Mouse (Mus musculus) MEL (cell line): Measurements from ENCODE around the gene Ttc9. TPM values are rescaled to one million over a fixed set of nuclear protein-coding genes. Genes with fewer than 3 reads are reported as not detected.

Experiments
- DNase-seq: peaks from one replicate; pipeline ENCODE4 v3.0.0; 2011; ENCODE audit warnings: low read depth, low spot score
- H3K27ac ChIP-seq: 2 replicates; pipeline ENCODE4 v1.5.1; 2012; ENCODE audit warnings: low read depth, mild to moderate bottlenecking, control low read depth, low read length, moderate library complexity; ENCODE audit not compliant: control insufficient read depth
- H3K27me3 ChIP-seq, 2 experiments: fragments of 150-350 bp in 1 of 2; sonication (generic) in 1 of 2; 2 replicates each; pipeline ENCODE4 v1.6.1; 2012; ENCODE audit warnings: low read length in 2 of 2, mild to moderate bottlenecking in 2 of 2, improper control_type of control experiment in 1 of 2, moderate library complexity in 1 of 2; ENCODE audit not compliant: insufficient read depth in 2 of 2, control insufficient read depth in 1 of 2
- H3K36me3 ChIP-seq, 2 experiments: 2 replicates each; pipeline ENCODE4 v1.6.1; 2012 to 2014; ENCODE audit warnings: low read length in 2 of 2, improper control_type of control experiment in 1 of 2, inconsistent platforms in 1 of 2, mild to moderate bottlenecking in 1 of 2; ENCODE audit not compliant: insufficient read depth in 2 of 2, control insufficient read depth in 1 of 2
- H3K4me1 ChIP-seq, 2 experiments: fragments of 150-350 bp in 1 of 2; sonication (generic) in 1 of 2; 2 replicates each; pipeline ENCODE4 v1.6.1; 2012; ENCODE audit warnings: low read length in 2 of 2, improper control_type of control experiment in 1 of 2, mild to moderate bottlenecking in 1 of 2; ENCODE audit not compliant: insufficient read depth in 2 of 2, control insufficient read depth in 1 of 2
- H3K4me3 ChIP-seq, 2 experiments: fragments of 150-350 bp in 1 of 2; sonication (generic) in 1 of 2; 2 replicates each; pipeline ENCODE4 v1.5.1; 2012; ENCODE audit warnings: low read depth in 2 of 2, low read length in 2 of 2, mild to moderate bottlenecking in 2 of 2, moderate library complexity in 2 of 2, control low read depth in 1 of 2, improper control_type of control experiment in 1 of 2; ENCODE audit not compliant: control insufficient read depth in 1 of 2, insufficient read depth in 1 of 2
- H3K79me2 ChIP-seq: 2 replicates; pipeline ENCODE4 v1.6.1; 2012; ENCODE audit warnings: mild to moderate bottlenecking, low read length, moderate library complexity; ENCODE audit not compliant: control insufficient read depth, poor library complexity, insufficient read depth
- H3K9ac ChIP-seq: 2 replicates; pipeline ENCODE4 v1.6.1; 2012; ENCODE audit warnings: low read depth, mild to moderate bottlenecking, control low read depth, low read length, moderate library complexity; ENCODE audit not compliant: control insufficient read depth, poor library complexity, severe bottlenecking
- H3K9me3 ChIP-seq: fragments of 150-350 bp; sonication (generic); replicated peaks from 2 replicates; pipeline ENCODE4 v1.6.1; 2012; ENCODE audit warnings: mild to moderate bottlenecking, low read length, improper control_type of control experiment, moderate library complexity; ENCODE audit not compliant: insufficient read depth
- BHLHE40 ChIP-seq: IDR thresholded peaks from 2 replicates; pipeline ENCODE4 v1.6.1; 2012; ENCODE audit warnings: low read depth, mild to moderate bottlenecking, inconsistent platforms, low read length, improper control_type of control experiment, borderline replicate concordance
- CHD1 ChIP-seq: IDR thresholded peaks from 2 replicates; pipeline ENCODE4 v1.6.1; 2012; ENCODE audit warnings: low read depth, mild to moderate bottlenecking, inconsistent platforms, low read length, improper control_type of control experiment
- CTCF ChIP-seq, 3 experiments: IDR thresholded peaks in 2 of 3; conservative IDR thresholded peaks in 1 of 3; 2 replicates each; pipeline ENCODE4 v1.5.1; 2011 to 2012; ENCODE audit warnings: low read length in 3 of 3, low read depth in 2 of 3, mild to moderate bottlenecking in 2 of 3, improper control_type of control experiment in 1 of 3, inconsistent platforms in 1 of 3, mixed read lengths in 1 of 3, moderate library complexity in 1 of 3; ENCODE audit not compliant: control insufficient read depth in 1 of 3, insufficient read depth in 1 of 3, poor library complexity in 1 of 3, severe bottlenecking in 1 of 3
- ETS1 ChIP-seq: IDR thresholded peaks from 2 replicates; pipeline ENCODE4 v1.6.1; 2012; ENCODE audit warnings: low read depth, mild to moderate bottlenecking, inconsistent platforms, low read length, improper control_type of control experiment, moderate library complexity
- GABPA ChIP-seq: IDR thresholded peaks from 2 replicates; pipeline ENCODE4 v1.6.1; 2012; ENCODE audit warnings: low read depth, mild to moderate bottlenecking, inconsistent platforms, low read length, improper control_type of control experiment, moderate library complexity
- HCFC1 ChIP-seq: IDR thresholded peaks from 2 replicates; pipeline ENCODE4 v1.6.1; 2012; ENCODE audit warnings: low read depth, mild to moderate bottlenecking, inconsistent platforms, low read length, improper control_type of control experiment, moderate library complexity
- JUND ChIP-seq: IDR thresholded peaks from 2 replicates; pipeline ENCODE4 v1.6.1; 2011; ENCODE audit warnings: low read depth, mild to moderate bottlenecking, improper control_type of control experiment, low read length
- KAT2A ChIP-seq: conservative IDR thresholded peaks from 2 replicates; pipeline ENCODE4 v1.6.1; 2012; ENCODE audit warnings: low read depth, low read length, improper control_type of control experiment, inconsistent platforms
- MAFK ChIP-seq: IDR thresholded peaks from 2 replicates; pipeline ENCODE4 v1.6.1; 2011; ENCODE audit warnings: low read depth, mild to moderate bottlenecking, low read length, improper control_type of control experiment, borderline replicate concordance
- MAX ChIP-seq: IDR thresholded peaks from 2 replicates; pipeline ENCODE4 v1.6.1; 2011; ENCODE audit warnings: low read length, improper control_type of control experiment
- MAZ ChIP-seq: IDR thresholded peaks from 2 replicates; pipeline ENCODE4 v1.6.1; 2012; ENCODE audit warnings: low read depth, mild to moderate bottlenecking, inconsistent platforms, low read length, improper control_type of control experiment
- MEF2A ChIP-seq: IDR thresholded peaks from 2 replicates; pipeline ENCODE4 v1.6.1; 2014; ENCODE audit warnings: low read depth, mild to moderate bottlenecking, inconsistent platforms, low read length, improper control_type of control experiment; ENCODE audit not compliant: poor library complexity, insufficient replicate concordance, severe bottlenecking; ENCODE audit errors: extremely low read depth
- MXI1 ChIP-seq: IDR thresholded peaks from 2 replicates; pipeline ENCODE4 v1.6.1; 2011; ENCODE audit warnings: mild to moderate bottlenecking, low read depth, low read length, improper control_type of control experiment
- MYB ChIP-seq: IDR thresholded peaks from 2 replicates; pipeline ENCODE4 v1.6.1; 2011; ENCODE audit warnings: mild to moderate bottlenecking, low read depth, low read length, improper control_type of control experiment
- POLR2A ChIP-seq, 2 experiments: IDR thresholded peaks; 2 replicates each; pipeline ENCODE4 v1.6.1; 2011 to 2012; ENCODE audit warnings: low read length in 2 of 2, mild to moderate bottlenecking in 2 of 2, control low read depth in 1 of 2, improper control_type of control experiment in 1 of 2, low read depth in 1 of 2, moderate library complexity in 1 of 2; ENCODE audit not compliant: control insufficient read depth in 1 of 2, insufficient read depth in 1 of 2, poor library complexity in 1 of 2
- POLR2AphosphoS2 ChIP-seq: IDR thresholded peaks from 2 replicates; pipeline ENCODE4 v1.6.1; 2011; ENCODE audit warnings: low read length, improper control_type of control experiment
- SIN3A ChIP-seq: IDR thresholded peaks from 2 replicates; pipeline ENCODE4 v1.6.1; 2012; ENCODE audit warnings: low read length, improper control_type of control experiment, inconsistent platforms
- TAL1 ChIP-seq: IDR thresholded peaks from 2 replicates; pipeline ENCODE4 v1.6.1; 2012; ENCODE audit warnings: mild to moderate bottlenecking, inconsistent platforms, low read length, moderate library complexity, mixed read lengths
- TCF12 ChIP-seq: IDR thresholded peaks from 2 replicates; pipeline ENCODE4 v1.6.1; 2014; ENCODE audit warnings: low read depth, mild to moderate bottlenecking, inconsistent platforms, low read length, improper control_type of control experiment, moderate library complexity
- UBTF ChIP-seq: IDR thresholded peaks from 2 replicates; pipeline ENCODE4 v1.6.1; 2012; ENCODE audit warnings: low read depth, mild to moderate bottlenecking, inconsistent platforms, low read length, improper control_type of control experiment, moderate library complexity, borderline replicate concordance; ENCODE audit not compliant: insufficient read depth
- USF1 ChIP-seq: IDR thresholded peaks from 2 replicates; pipeline ENCODE4 v1.6.1; 2014; ENCODE audit warnings: low read depth, mild to moderate bottlenecking, inconsistent platforms, low read length, improper control_type of control experiment, moderate library complexity
- USF2 ChIP-seq, 2 experiments: IDR thresholded peaks; 2 replicates each; pipeline ENCODE4 v1.6.1; 2011 to 2012; ENCODE audit warnings: improper control_type of control experiment in 2 of 2, low read length in 2 of 2, borderline replicate concordance in 1 of 2, inconsistent platforms in 1 of 2, low read depth in 1 of 2, mild to moderate bottlenecking in 1 of 2; ENCODE audit not compliant: insufficient read depth in 1 of 2
- ZMIZ1 ChIP-seq: IDR thresholded peaks from 2 replicates; pipeline ENCODE4 v1.6.1; 2012; ENCODE audit warnings: low read depth, mild to moderate bottlenecking, inconsistent platforms, low read length, improper control_type of control experiment, moderate library complexity
- polyA plus RNA-seq, 2 experiments: library from polyadenylated mRNA; stranded (reverse) in 1 of 2; unstranded in 1 of 2; fragments of >175 nt in 1 of 2; fragments of >200 nt in 1 of 2; gene quantifications; 2 replicates each; pipeline versions ENCODE4 v1.2.1 to v1.2.4; 2012; ENCODE audit warnings: low replicate concordance in 2 of 2, low read depth in 1 of 2; ENCODE audit not compliant: insufficient read length in 2 of 2, insufficient read depth in 1 of 2, missing spikeins in 1 of 2
- total RNA-seq: library from RNA; depleted of rRNA; stranded (reverse); fragments of 300-350 nt; gene quantifications from 2 replicates; pipeline ENCODE4 v1.2.3, GENCODE M21; 2012

Gene Ttc9
- total and polyA plus RNA-seq, 3 experiments, result not detected

DNA sequence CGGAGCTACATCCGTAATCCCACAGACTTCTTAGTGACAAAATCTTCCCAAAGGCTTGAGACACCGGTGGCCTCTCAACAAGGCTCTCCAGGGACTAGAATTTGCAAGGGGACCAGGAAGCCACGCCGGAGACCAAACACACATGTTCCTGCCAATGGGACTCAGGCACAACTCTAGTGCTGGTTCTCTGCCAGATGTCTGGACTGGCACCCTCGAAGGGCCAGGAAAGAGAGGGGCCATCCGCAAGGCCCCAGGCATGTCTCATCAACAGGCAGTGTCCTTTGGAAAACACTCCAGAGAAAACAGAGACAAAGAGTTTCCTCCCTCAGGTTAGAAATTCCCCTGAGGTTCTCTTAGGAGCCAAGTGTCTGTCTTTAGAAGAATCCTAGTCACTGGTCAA, 59.7 kb downstream of the Ttc9 start:
- no peak for DNase-seq
- Histone ChIP-seq H3K27me3 (peaks cover 0 to 5% of the 10 kb centered on the region in 2 experiments; a peak in 2 of 4 replicates), H3K36me3 (no peaks in the 10 kb centered on the region), H3K27ac (no peak overlapping the region), H3K9me3 (no peaks in the 10 kb centered on the region), H3K4me1 (no peaks in the 10 kb centered on the region), H3K4me3 (no peak overlapping the region), H3K79me2 (no peaks in the 10 kb centered on the region), H3K9ac (no peak overlapping the region)
- TF ChIP-seq MAX (no peak), ETS1 (no peak), MEF2A (no peak), ZMIZ1 (no peak), USF2 (IDR thresholded peaks at IDR 0.05; ENCODE audit: borderline replicate concordance in 1 of 2, insufficient read depth in 1 of 2, low read depth in 1 of 2, low read length in 2 of 2) (no peak), KAT2A (no peak), BHLHE40 (no peak), HCFC1 (no peak), TCF12 (no peak), JUND (no peak), UBTF (no peak), SIN3A (no peak), CHD1 (no peak), MAZ (no peak), USF1 (no peak), MXI1 (no peak), MAFK (no peak), MYB (no peak), CTCF (IDR thresholded peaks at IDR 0.05 in 2 of 3, conservative IDR thresholded peaks at IDR 0.05 in 1 of 3; ENCODE audit: control insufficient read depth in 1 of 3, insufficient read depth in 1 of 3, low read depth in 2 of 3, low read length in 3 of 3, poor library complexity in 1 of 3, severe bottlenecking in 1 of 3) (no peak), TAL1 (no peak)

DNA sequence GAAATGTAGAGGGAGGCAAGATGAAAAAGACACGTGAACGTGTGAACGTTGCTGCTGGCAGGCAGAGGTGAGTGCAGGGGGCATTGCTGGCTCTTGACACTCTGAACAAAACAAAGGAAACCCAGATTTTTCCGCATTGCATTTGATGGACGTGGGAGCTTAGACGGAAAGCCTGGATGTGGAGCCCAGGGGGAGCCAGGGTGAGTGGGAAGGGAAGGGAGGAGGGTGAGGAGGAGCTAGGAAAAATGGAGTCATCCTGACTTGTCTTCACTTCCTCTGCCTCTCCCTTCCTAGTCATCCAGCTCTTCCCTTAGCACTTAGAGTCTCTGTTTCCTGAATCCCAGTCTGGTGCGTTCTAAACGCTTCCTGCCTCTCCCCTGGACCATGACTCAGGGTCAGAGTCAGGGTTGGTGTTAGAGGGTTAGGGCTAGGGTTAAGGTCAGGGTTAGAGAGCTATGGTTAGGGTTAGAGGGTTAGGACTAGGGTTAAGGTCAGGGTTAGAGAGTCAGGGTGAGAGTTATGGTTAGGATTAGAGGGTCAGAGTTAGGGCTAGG, 60.2 kb downstream of the Ttc9 start:
- H3K4me3 ChIP-seq, result no peak overlapping the region
- no peak for DNase-seq
- no peak overlapping the region for H3K9ac ChIP-seq
- no peaks in the 10 kb centered on the region for H3K4me1 ChIP-seq
- TF ChIP-seq USF1 (no peak), USF2 (IDR thresholded peaks at IDR 0.05; ENCODE audit: borderline replicate concordance in 1 of 2, insufficient read depth in 1 of 2, low read depth in 1 of 2, low read length in 2 of 2) (no peak), POLR2A (IDR thresholded peaks at IDR 0.05; ENCODE audit: control insufficient read depth in 1 of 2, insufficient read depth in 1 of 2, low read depth in 1 of 2, low read length in 2 of 2, poor library complexity in 1 of 2) (no peak), MYB (no peak), POLR2AphosphoS2 (no peak), CHD1 (no peak), GABPA (no peak), ETS1 (no peak), MAFK (no peak)
- H3K79me2 ChIP-seq, result no peaks in the 10 kb centered on the region
- no peak overlapping the region for H3K27ac ChIP-seq
- H3K36me3 ChIP-seq, result no peaks in the 10 kb centered on the region
- peaks cover 0 to 5% of the 10 kb centered on the region in 2 experiments; a peak in 2 of 4 replicates for H3K27me3 ChIP-seq
- no peaks in the 10 kb centered on the region for H3K9me3 ChIP-seq
